Mouse (Mus musculus) midbrain, embryonic 11.5 days (tissue): Measurements from ENCODE around the gene Rab1a. TPM values are rescaled to one million over a fixed set of nuclear protein-coding genes. Genes with fewer than 3 reads are reported as not detected.
A peak's percentile ranks its signal among the peaks of the same experiment; 100 is the strongest.

Experiments
- ATAC-seq: fragments of 200-750 bp; cut with Nextera tagmentation; 2 replicates; pipeline ENCODE4 v1.8.0; 2017; ENCODE audit warnings: moderate TSS enrichment, moderate library complexity; ENCODE audit not compliant: low FRiP score
- DNase-seq: peaks from one replicate; pipeline ENCODE4 v3.0.0; 2015; ENCODE audit warnings: low spot score; ENCODE audit errors: missing footprints
- H3K27ac ChIP-seq: fragments of 300-500 bp; sonication (generic); 2 replicates; pipeline ENCODE4 v1.5.1; 2014; ENCODE audit warnings: low read depth, low read length
- H3K27me3 ChIP-seq: fragments of 300-500 bp; sonication (generic); 2 replicates; pipeline ENCODE4 v1.6.1; 2014; ENCODE audit warnings: mild to moderate bottlenecking, low read length, moderate library complexity, mixed read lengths; ENCODE audit not compliant: control insufficient read depth, insufficient read depth
- H3K36me3 ChIP-seq: fragments of 300-500 bp; sonication (generic); 2 replicates; pipeline ENCODE4 v1.6.1; 2014; ENCODE audit warnings: mild to moderate bottlenecking, low read length, moderate library complexity, mixed read lengths; ENCODE audit not compliant: control insufficient read depth, insufficient read depth
- H3K4me1 ChIP-seq: fragments of 300-500 bp; sonication (generic); 2 replicates; pipeline ENCODE4 v1.6.1; 2014; ENCODE audit warnings: low read length; ENCODE audit not compliant: control insufficient read depth, insufficient read depth
- H3K4me2 ChIP-seq: fragments of 300-500 bp; sonication (generic); 2 replicates; pipeline ENCODE4 v1.6.1; 2014; ENCODE audit warnings: mild to moderate bottlenecking, moderate library complexity
- H3K4me3 ChIP-seq: fragments of 300-500 bp; sonication (generic); 2 replicates; pipeline ENCODE4 v1.5.1; 2014; ENCODE audit warnings: low read depth, low read length
- H3K9ac ChIP-seq: fragments of 300-500 bp; sonication (generic); 2 replicates; pipeline ENCODE4 v1.6.1; 2014; ENCODE audit warnings: low read length
- H3K9me3 ChIP-seq: fragments of 300-500 bp; sonication (generic); 2 replicates; pipeline ENCODE4 v1.6.1; 2016; ENCODE audit warnings: low read length; ENCODE audit not compliant: control insufficient read depth
- WGBS: fragments of 180-500 bp; shearing (Covaris S2); extraction: QIAGEN DNeasy Blood & Tissue Kit; methylation state at CpG from one replicate; pipeline ENCODE4 v1.1.7; 2014; 5-methylcytosine and 5-hydroxymethylcytosine counted together
- polyA plus RNA-seq: library from polyadenylated mRNA; unstranded; fragments of >200 nt; fragmentation: Nextera tagmentation; extraction: Ambion mirVana; gene quantifications from 2 replicates; pipeline ENCODE4 v1.2.1, GENCODE M21; 2014

Rab1a gene
- polyA plus RNA-seq, 1 experiment from 2014 or later: 248 TPM

DNA sequence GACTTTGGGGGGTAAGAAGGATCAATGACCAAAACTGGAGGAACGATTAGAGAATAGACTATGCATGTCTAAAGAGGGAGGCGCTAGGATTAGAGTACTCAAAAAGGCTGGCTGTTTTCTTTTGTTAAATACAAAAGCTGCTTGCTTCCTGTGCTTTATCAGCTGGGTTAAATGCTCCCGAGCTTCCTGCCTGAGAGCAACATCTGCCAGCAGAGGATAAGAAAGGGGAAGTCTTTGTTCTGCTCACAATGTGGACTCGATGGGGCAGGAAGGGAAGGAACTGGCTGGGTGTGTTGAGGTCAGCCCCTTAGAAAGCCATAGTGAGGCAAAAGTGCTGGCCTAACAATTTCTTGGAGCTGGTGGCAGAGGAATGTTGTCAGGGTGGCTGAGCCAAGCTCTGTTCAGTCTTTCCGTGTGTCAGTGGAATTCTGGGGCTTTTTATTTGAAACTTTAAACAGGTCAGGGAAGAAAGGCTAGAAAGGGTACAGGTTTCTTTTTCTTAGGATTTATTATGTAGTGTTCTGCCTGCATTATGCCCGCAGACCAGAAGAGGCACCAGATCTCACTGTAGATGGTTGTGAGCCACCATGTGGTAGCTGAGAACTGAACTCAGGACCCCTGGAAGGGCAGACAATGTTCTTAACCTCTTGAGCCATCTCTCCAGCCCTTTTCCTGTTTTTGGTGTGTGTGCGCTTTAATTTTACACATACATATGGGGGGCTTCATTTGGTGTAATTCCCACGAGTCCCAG is 30.1 kb downstream of the Rab1a start:
- 38% methylated on average over 8 of the region's 8 CpGs for WGBS
- DNase-seq (peak; percentile 91), ATAC-seq (peak; percentile 89)

DNA sequence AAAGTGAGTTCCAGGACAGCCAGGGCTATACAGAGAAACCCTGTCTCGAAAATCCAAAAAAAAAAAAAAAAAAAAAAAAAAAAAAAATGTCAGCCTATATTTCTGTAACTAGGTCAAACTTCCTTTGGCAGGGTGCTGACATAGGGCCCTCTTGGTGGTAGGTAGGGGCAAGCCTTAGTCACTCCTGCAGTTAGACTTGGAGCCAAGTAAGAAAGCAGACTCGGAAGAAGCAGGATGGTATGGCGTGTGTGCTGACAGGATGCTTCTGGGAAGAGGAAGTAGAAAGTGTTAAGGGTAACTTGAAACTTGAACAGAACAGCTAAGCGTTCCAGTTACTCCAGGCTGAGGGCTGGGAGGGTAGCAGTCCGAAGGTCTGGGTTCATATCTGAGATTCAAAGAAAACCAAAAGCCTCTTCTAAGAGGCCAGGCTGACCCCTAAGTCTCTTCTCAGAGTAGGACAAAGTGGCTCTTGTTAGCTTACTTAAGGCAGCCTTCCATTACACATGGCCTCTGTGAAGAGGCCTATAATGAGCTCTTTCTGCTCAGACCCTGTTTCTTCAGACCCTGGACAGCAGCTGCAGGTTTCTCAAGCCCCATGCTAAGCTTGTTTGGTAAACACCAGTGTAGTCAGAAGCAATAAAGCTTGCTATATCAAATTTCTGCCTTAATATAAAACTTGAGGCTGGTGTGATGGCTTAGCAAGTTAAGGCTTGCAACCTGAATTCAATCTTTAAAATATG is 31.0 kb downstream of the Rab1a start:
- Histone ChIP-seq H3K4me2 (no peak overlapping the region), H3K27me3 (no peaks in the 10 kb centered on the region), H3K9me3 (no peaks in the 10 kb centered on the region), H3K9ac (no peak overlapping the region), H3K36me3 (peaks cover 28% of the 10 kb centered on the region), H3K4me3 (no peak overlapping the region), H3K27ac (peak overlapping the region; percentile 40; the same call in 1 of the 2 replicates), H3K4me1 (peaks cover 11% of the 10 kb centered on the region)
- DNase-seq: no peak
- WGBS: 87% methylated on average over 4 of the region's 5 CpGs
- ATAC-seq: no peak

More for the DNA sequence above, 30.1 kb downstream of the Rab1a start:
- peaks cover 11% of the 10 kb centered on the region for H3K4me1 ChIP-seq
- no peaks in the 10 kb centered on the region for H3K9me3 ChIP-seq
- H3K27me3 ChIP-seq: no peaks in the 10 kb centered on the region
- no peak overlapping the region for H3K4me3 ChIP-seq
- no peak overlapping the region for H3K4me2 ChIP-seq
- H3K36me3 ChIP-seq: peaks cover 24% of the 10 kb centered on the region
- peak overlapping the region; percentile 40 for H3K27ac ChIP-seq
- no peak overlapping the region for H3K9ac ChIP-seq

DNA sequence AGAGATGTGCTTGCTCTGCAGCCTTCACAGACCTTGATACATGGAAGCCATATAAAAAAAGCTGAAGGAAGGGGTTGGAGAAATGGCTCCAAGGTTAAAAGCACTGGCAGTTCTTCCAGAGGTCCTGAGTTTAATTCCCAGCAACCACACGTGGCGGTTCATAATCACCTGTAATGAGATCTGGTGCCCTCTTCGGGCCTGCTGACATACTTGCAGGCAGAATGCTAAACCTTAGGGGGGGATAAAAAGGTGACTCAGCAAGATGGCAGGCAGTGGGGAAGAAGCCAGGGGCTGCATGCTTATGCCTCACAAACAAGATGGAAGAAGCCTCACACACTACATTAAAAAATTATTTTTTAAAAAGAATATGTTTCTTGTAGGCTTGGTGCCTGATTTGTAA is 33.0 kb downstream of the Rab1a start:
- H3K36me3 ChIP-seq: peaks cover 28% of the 10 kb centered on the region
- ATAC-seq (no peak), DNase-seq (no peak)
- H3K4me2 ChIP-seq: no peak overlapping the region
- H3K4me1 ChIP-seq: peaks cover 9% of the 10 kb centered on the region
- WGBS: 65% methylated on average over 3 of the region's 3 CpGs
- H3K9me3 ChIP-seq: no peaks in the 10 kb centered on the region
- no peaks in the 10 kb centered on the region for H3K27me3 ChIP-seq
- H3K27ac ChIP-seq: no peak overlapping the region
- H3K9ac ChIP-seq: no peak overlapping the region
- no peak overlapping the region for H3K4me3 ChIP-seq

DNA sequence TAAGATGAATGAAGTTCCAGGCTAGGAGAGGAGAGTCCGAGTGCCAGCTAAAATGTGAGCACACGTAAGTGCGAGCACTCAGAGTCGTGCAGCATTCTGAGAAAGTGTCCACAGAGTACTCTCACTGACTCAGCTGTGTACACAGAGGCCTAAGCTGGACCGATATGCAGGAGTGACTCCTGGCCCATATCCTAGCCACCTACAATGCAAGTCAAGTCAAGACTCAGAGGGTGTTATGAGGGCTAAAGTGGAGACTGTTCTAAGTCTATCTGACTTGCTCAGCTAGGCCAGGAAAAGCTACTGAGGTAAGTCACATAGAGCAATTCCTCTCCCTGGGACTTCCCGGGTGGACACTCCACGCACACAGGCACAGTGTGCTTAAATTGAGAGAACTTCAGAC is 35.8 kb downstream of the Rab1a start:
- H3K4me2 ChIP-seq: no peak overlapping the region
- ATAC-seq: no peak
- H3K4me3 ChIP-seq: no peak overlapping the region
- H3K9me3 ChIP-seq: no peaks in the 10 kb centered on the region
- no peaks in the 10 kb centered on the region for H3K4me1 ChIP-seq
- H3K27me3 ChIP-seq: no peaks in the 10 kb centered on the region
- H3K36me3 ChIP-seq: peaks cover 31% of the 10 kb centered on the region
- DNase-seq: no peak
- WGBS: 95% methylated on average over 7 of the region's 7 CpGs
- H3K27ac ChIP-seq: no peak overlapping the region
- no peak overlapping the region for H3K9ac ChIP-seq

DNA sequence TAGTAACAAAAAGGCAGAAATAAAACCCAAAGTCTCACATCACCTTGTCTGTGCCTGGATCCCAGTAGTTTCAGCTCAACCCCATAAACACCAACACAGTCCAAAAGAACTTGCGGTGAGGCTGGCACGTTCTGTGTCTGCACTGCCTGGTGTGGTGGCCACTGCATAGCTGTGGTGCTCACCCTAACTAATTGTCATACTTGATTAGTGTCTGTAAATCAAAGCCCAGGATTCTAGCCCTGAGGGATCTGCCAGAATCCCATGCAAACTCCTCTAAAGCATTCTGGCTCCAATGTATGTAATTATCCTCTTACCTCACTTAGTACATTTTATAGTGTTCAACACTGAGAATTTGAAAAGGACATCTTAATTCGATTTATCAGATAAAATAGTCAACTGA is 36.7 kb downstream of the Rab1a start:
- WGBS: 90% methylated on average over 3 of the region's 3 CpGs
- H3K4me3 ChIP-seq: no peak overlapping the region
- H3K36me3 ChIP-seq: peaks cover 34% of the 10 kb centered on the region
- ATAC-seq (no peak), DNase-seq (no peak)
- H3K4me1 ChIP-seq: no peaks in the 10 kb centered on the region
- H3K4me2 ChIP-seq: no peak overlapping the region
- H3K27ac ChIP-seq: no peak overlapping the region
- H3K9me3 ChIP-seq: no peaks in the 10 kb centered on the region
- H3K27me3 ChIP-seq: no peaks in the 10 kb centered on the region
- no peak overlapping the region for H3K9ac ChIP-seq

DNA sequence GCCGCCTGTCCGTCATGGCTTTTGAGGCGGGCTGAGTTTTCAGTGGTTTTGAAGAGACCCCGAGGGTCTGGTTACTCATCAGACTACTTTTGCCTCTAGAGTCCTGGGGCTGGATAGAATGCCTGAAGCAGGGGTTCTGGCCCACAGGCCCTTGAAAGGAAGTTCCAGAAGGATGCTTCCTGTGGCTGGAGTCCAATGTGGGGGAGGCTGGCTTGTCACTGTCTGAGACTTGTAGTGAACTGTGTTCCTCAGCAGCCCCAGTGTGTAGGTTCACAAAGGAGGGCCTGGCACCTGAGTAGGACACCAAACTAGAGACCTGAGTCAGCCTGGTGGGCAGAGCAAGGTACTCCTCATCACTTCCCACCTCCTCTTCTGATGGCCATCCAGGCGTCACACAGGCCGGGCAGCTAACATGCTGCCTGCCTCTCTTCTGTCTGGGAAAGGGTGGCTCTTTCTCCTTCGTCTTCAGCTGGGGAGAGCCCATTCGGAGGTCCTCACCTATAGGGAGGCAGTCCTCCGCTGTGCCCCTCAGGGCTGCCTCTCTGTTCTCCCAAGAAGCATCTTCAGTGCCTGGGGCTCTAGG is 38.1 kb downstream of the Rab1a start:
- H3K4me2 ChIP-seq: no peak overlapping the region
- H3K4me1 ChIP-seq: no peaks in the 10 kb centered on the region; the same call in 1 of the 2 replicates
- no peaks in the 10 kb centered on the region for H3K9me3 ChIP-seq
- ATAC-seq: no peak
- H3K4me3 ChIP-seq: no peak overlapping the region
- DNase-seq: no peak
- 91% methylated on average over 9 of the region's 9 CpGs for WGBS
- H3K36me3 ChIP-seq: peaks cover 34% of the 10 kb centered on the region
- H3K27ac ChIP-seq: no peak overlapping the region
- no peak overlapping the region for H3K9ac ChIP-seq
- H3K27me3 ChIP-seq: no peaks in the 10 kb centered on the region

DNA sequence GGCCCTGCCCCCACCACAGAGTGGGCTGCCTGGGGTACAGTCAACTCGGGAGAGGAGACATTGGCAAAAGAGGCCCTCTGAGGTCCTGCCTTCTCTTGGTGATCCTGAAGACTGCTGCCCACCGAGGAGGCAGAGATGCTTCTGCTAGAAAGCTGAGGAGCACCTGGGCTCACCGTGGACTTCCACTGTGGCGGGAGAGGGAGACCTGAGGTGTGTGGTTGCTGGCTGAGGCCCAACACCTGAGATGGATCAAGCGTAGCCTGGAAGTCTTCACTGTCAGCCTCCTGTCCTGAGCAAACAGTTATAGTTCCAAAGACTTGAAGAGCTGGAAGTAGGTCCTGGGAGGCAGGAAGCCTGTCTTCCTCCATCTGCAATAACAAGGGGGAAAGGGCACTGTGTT is 39.1 kb downstream of the Rab1a start:
- Histone ChIP-seq H3K36me3 (peaks cover 29% of the 10 kb centered on the region), H3K4me2 (no peak overlapping the region), H3K9me3 (no peaks in the 10 kb centered on the region), H3K27me3 (no peaks in the 10 kb centered on the region), H3K9ac (no peak overlapping the region), H3K4me1 (peaks cover 3% of the 10 kb centered on the region), H3K4me3 (no peak overlapping the region), H3K27ac (no peak overlapping the region)
- DNase-seq (no peak), ATAC-seq (no peak)
- 91% methylated on average over 5 of the region's 5 CpGs for WGBS

DNA sequence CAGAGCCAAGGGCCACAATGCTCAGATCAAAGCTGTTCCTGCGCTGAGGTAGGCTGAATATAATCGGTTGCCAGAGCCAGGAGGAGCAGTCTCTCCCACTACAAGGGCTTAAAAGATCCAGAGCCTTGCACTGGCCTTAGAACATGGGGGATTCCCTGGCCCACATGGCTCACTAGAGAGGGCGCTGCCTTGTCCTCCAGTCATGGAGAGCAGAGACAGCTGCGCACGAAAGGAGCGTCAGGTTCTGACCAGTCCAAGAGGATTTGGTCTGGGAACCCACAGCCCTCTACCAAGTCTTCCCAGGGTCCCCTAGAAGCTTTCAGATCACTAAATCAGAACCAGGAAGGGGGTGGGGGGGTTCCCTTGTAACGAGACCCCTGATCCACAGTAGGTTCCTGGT is 40.1 kb downstream of the Rab1a start:
- H3K9ac ChIP-seq: no peak overlapping the region
- H3K4me1 ChIP-seq: peaks cover 3% of the 10 kb centered on the region
- H3K4me3 ChIP-seq: no peak overlapping the region
- no peak for DNase-seq
- no peak for ATAC-seq
- WGBS: 97% methylated on average over 7 of the region's 7 CpGs
- no peaks in the 10 kb centered on the region for H3K27me3 ChIP-seq
- no peak overlapping the region for H3K27ac ChIP-seq
- H3K4me2 ChIP-seq: no peak overlapping the region
- peaks cover 24% of the 10 kb centered on the region for H3K36me3 ChIP-seq
- no peaks in the 10 kb centered on the region for H3K9me3 ChIP-seq
